Mouse (Mus musculus): ENCODE measurements around the gene Sbno2.

DNA sequence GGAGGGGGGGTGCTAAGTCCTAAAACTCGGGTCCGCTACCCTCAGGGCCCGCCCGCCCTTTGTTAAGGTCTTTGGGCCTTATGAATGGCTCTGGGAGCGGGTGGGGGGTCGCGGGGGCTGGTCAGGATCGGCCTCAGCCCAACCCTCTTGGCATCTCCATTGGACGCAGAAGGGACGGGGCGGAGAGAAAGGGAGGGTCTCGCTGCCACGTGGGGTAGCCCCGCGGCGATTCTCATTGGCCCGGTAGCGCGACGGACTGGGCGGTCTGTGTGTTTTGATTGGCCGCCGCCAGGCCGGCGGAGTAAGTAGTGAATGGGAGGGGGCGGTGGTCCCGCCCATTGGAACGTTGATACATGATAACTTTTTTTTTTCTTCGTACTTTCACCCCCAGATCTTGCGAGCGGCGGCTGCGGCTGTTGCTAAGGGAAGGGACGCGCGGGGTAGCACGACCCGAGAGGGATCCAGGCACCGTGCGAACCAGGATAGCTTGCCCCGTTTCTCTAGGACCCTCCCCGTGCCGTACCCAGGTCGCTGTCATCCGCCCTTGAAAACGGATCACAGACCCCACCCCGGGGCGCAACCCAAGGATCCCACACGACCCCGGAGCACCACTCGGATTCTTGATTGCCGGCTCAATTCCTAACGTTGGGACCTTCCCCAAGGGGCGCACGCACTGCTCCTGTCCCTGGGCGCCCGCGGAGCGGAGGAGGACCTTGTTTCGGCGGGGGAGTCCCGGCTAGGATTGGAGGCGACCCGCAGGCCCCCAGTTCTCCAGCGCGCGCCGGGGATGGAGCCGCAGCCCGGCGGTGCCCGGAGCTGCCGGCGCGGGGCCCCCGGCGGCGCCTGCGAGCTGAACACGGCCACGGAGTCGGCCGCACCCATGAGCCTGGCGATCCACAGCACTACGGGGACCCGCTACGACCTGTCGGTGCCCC, 44.2 kb upstream of the Sbno2 start:
- TF ChIP-seq CTCF (IDR thresholded peaks at IDR 0.05; ENCODE audit: low read depth) (no peak), EP300 (optimal IDR thresholded peaks at IDR 0.05) (no peak)

Data from stomach, postnatal 0 days (tissue).